Mouse (Mus musculus): ENCODE results near the gene Dgkd.
"Not testable (repeated sequence)": the region's sequence is repeated elsewhere in the genome, so short reads cannot be mapped to it uniquely, and the experiment has no call there.

DNA sequence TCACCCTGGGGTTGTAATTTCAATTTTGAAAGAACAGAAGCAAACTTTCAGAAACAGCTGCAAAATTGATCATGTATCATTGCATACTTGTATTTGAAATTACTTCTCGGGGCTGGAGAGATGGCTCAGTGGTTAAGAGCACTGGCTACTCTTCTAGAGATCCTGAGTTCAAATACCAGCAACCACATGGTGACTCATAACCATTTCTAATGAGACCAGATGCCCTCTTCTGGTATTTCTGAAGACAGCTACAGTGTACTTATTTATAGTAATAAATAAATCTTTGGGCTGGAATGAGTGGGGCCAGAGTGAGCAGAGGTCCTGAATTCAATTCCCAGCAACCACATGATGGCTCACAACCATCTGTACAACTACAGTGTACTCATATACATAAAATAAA lies 25.6 kb upstream of the Dgkd start:
- not testable (repeated sequence) for TF ChIP-seq CTCF (IDR thresholded peaks at IDR 0.05; ENCODE audit: borderline replicate concordance, insufficient read depth, low read length); POLR2A (IDR thresholded peaks at IDR 0.05; ENCODE audit: low read depth, low read length)
